Mouse (Mus musculus): ENCODE data around the gene Inka1.

GRCm38 (mm10) chr9:107971690-107972541 is 13.8 kb downstream of the Inka1 start:
- TF ChIP-seq CTCF (IDR thresholded peaks at IDR 0.05 in 2 of 3, conservative IDR thresholded peaks at IDR 0.05 in 1 of 3; ENCODE audit: control insufficient read depth in 1 of 3, insufficient read depth in 1 of 3, low read depth in 2 of 3, low read length in 3 of 3, poor library complexity in 1 of 3, severe bottlenecking in 1 of 3) (no peak), TBP (IDR thresholded peaks at IDR 0.05; ENCODE audit: low read depth, low read length) (peak; percentile 93), EP300 (IDR thresholded peaks at IDR 0.05; ENCODE audit: low read depth in 1 of 2, low read length in 2 of 2) (peak; percentile 74 to 95), TAL1 (IDR thresholded peaks at IDR 0.05; ENCODE audit: low read length) (peak; percentile 96), NELFE (IDR thresholded peaks at IDR 0.05; ENCODE audit: low read depth, low read length) (peak; percentile 59), MAX (IDR thresholded peaks at IDR 0.05; ENCODE audit: low read length) (peak; percentile 96)
